Mouse (Mus musculus) embryonic facial prominence, embryonic 15.5 days (tissue): ENCODE data around the gene Klhl15. TPM values are rescaled to one million over a fixed set of nuclear protein-coding genes. Genes with fewer than 3 reads are reported as not detected.
"Not testable (repeated sequence)": the region's sequence is repeated elsewhere in the genome, so short reads cannot be mapped to it uniquely, and the experiment has no call there.

Experiments used
- ATAC-seq: fragments of 200-750 bp; cut with Nextera tagmentation; 2 replicates; pipeline ENCODE4 v1.8.0; 2017; ENCODE audit warnings: low read depth, moderate TSS enrichment; ENCODE audit not compliant: insufficient number of reproducible peaks, low FRiP score, low TSS enrichment
- H3K27ac ChIP-seq: fragments of 300-500 bp; sonication (generic); replicated peaks from 2 replicates; pipeline ENCODE4 v1.5.1; 2015; ENCODE audit warnings: mild to moderate bottlenecking, inconsistent platforms
- H3K27me3 ChIP-seq: fragments of 300-500 bp; sonication (generic); 2 replicates; pipeline ENCODE4 v1.6.1; 2015; ENCODE audit warnings: inconsistent platforms
- H3K36me3 ChIP-seq: fragments of 300-500 bp; sonication (generic); 2 replicates; pipeline ENCODE4 v1.6.1; 2015; ENCODE audit warnings: mild to moderate bottlenecking, inconsistent platforms
- H3K4me1 ChIP-seq: fragments of 300-500 bp; sonication (generic); 2 replicates; pipeline ENCODE4 v1.6.1; 2015; ENCODE audit warnings: inconsistent platforms
- H3K4me2 ChIP-seq: fragments of 300-500 bp; sonication (generic); replicated peaks from 2 replicates; pipeline ENCODE4 v1.6.1; 2015; ENCODE audit warnings: mild to moderate bottlenecking, inconsistent platforms
- H3K4me3 ChIP-seq: fragments of 300-500 bp; sonication (generic); replicated peaks from 2 replicates; pipeline ENCODE4 v1.5.1; 2015; ENCODE audit warnings: mild to moderate bottlenecking, inconsistent platforms
- H3K9ac ChIP-seq: fragments of 300-500 bp; sonication (generic); 2 replicates; pipeline ENCODE4 v1.6.1; 2015; ENCODE audit warnings: inconsistent platforms
- H3K9me3 ChIP-seq: fragments of 300-500 bp; sonication (generic); replicated peaks from 2 replicates; pipeline ENCODE4 v1.6.1; 2016; ENCODE audit warnings: inconsistent platforms
- WGBS: fragments of 180-500 bp; shearing (Covaris S2); methylation state at CpG from one replicate; pipeline ENCODE4 v1.1.7; 2015; 5-methylcytosine and 5-hydroxymethylcytosine counted together
- polyA plus RNA-seq: library from polyadenylated mRNA; unstranded; fragments of >200 nt; fragmentation: Nextera tagmentation; extraction: Ambion mirVana; gene quantifications from 2 replicates; pipeline ENCODE4 v1.2.1, GENCODE M21; 2015

Klhl15 gene
- 9.0 and 9.8 TPM in 2 replicates for polyA plus RNA-seq

DNA sequence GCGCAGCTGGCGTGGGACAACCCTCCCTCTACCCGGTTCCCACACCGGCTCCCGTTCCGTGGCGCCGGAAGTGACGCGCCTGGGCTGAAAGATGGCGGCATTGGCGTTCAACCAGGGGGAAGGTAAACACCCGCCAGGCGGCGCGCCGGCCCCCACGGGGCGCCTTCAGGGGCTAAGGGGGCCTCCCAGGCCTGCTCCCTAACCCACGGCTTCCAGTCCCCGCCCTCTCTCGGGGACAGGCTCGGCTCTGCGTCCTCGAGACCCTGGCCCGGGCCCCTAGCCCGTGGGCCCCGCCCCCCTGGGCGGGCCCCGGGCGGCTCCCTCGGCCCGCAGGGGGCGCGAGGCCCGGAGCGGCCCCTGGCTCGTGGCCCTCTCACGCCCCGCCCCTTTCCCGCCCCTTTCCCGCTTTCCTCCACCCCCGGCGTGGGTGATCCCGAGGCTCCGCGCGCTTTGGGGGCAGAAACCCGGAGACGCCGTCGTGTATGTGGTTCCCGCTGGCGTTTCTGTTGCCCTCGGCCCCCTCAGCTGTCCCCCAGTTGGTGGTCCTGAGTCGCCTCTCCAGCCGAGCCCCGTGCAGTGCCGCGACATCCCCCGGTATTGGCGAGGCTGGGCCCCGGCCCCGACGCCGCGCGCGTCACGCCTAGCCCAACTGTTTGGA, at the start of gene Klhl15:
TSS of gene Klhl15 (plus strand) at position 68 of the 658 bp plus-strand sequence.
- Histone ChIP-seq H3K27ac (peak within 1 kb of the TSS; percentile 82), H3K9ac (peak within 1 kb of the TSS; percentile 56), H3K36me3 (no peaks in the 10 kb centered on the region), H3K4me2 (peak within 1 kb of the TSS; percentile 50), H3K4me1 (no peaks in the 10 kb centered on the region), H3K4me3 (peak within 1 kb of the TSS; percentile 63), H3K9me3 (no peaks in the 10 kb centered on the region), H3K27me3 (peaks cover 38% of the 10 kb centered on the region)
- peak; percentile 96 for ATAC-seq
- WGBS = 7% methylated on average over 69 of the region's 70 CpGs

- no peaks in the 10 kb centered on the region for H3K9me3 ChIP-seq
- H3K4me3 ChIP-seq = no peak overlapping the region
- no peak overlapping the region for H3K9ac ChIP-seq
- no peaks in the 10 kb centered on the region for H3K36me3 ChIP-seq
- peaks cover 4% of the 10 kb centered on the region; the same call in 1 of the 2 replicates for H3K27me3 ChIP-seq
- 45% methylated on average over 1 of the region's 1 CpGs for WGBS
- H3K27ac ChIP-seq = no peak overlapping the region
- no peak overlapping the region for H3K4me2 ChIP-seq
- no peaks in the 10 kb centered on the region for H3K4me1 ChIP-seq
- ATAC-seq = no peak
These were observed 49.2 kb upstream of the Klhl15 start for GRCm38 (mm10) chrX:94185156-94185555.

DNA sequence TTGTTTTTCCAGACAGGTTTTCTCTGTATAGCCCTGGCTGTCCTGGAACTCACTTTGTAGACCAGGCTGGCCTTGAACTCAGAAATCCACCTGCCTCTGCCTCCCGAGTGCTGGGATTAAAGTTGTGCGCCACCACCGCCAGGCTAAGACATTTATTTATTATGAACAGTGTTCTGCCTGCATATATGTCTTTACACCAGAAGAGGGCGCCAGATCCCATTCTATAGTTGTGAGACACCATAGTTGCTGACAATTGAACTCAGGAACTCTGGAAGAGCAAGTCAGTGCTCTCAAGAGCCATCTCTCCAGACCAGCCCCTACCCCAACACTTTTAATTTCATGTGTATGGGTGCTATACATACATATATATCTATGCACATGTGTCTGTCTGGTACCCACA, 40.5 kb upstream of the Klhl15 start:
- not testable (repeated sequence) for H3K9ac ChIP-seq, H3K9me3 ChIP-seq, H3K27ac ChIP-seq, H3K4me3 ChIP-seq, ATAC-seq, H3K4me1 ChIP-seq, H3K27me3 ChIP-seq, H3K4me2 ChIP-seq
- 70% methylated on average over 4 of the region's 4 CpGs for WGBS
- peaks cover 59% of the 10 kb centered on the region for H3K36me3 ChIP-seq

- 81% methylated on average over 5 of the region's 5 CpGs for WGBS
- no peak overlapping the region for H3K4me2 ChIP-seq
These were observed 36.6 kb upstream of the Klhl15 start for GRCm38 (mm10) chrX:94197789-94198188.

GRCm38 (mm10) chrX:94212264-94212596, 22.2 kb upstream of the Klhl15 start:
- Histone ChIP-seq H3K27ac (peak overlapping the region; percentile 86), H3K9me3 (no peaks in the 10 kb centered on the region), H3K4me3 (peak overlapping the region; percentile 80), H3K4me2 (peak overlapping the region; percentile 54), H3K36me3 (peaks cover 22% of the 10 kb centered on the region), H3K9ac (peak overlapping the region; percentile 57), H3K27me3 (no peaks in the 10 kb centered on the region), H3K4me1 (no peaks in the 10 kb centered on the region)
- ATAC-seq = peak; percentile 64; the same call in 1 of the 2 replicates
- WGBS = 0% methylated on average over 12 of the region's 12 CpGs

More at GRCm38 (mm10) chrX:94197789-94198188, 36.6 kb upstream of the Klhl15 start:
- Histone ChIP-seq H3K27ac (no peak overlapping the region), H3K36me3 (peaks cover 67% of the 10 kb centered on the region), H3K4me3 (no peak overlapping the region), H3K4me1 (no peaks in the 10 kb centered on the region), H3K27me3 (no peaks in the 10 kb centered on the region), H3K9ac (no peak overlapping the region), H3K9me3 (no peaks in the 10 kb centered on the region)
- no peak for ATAC-seq

DNA sequence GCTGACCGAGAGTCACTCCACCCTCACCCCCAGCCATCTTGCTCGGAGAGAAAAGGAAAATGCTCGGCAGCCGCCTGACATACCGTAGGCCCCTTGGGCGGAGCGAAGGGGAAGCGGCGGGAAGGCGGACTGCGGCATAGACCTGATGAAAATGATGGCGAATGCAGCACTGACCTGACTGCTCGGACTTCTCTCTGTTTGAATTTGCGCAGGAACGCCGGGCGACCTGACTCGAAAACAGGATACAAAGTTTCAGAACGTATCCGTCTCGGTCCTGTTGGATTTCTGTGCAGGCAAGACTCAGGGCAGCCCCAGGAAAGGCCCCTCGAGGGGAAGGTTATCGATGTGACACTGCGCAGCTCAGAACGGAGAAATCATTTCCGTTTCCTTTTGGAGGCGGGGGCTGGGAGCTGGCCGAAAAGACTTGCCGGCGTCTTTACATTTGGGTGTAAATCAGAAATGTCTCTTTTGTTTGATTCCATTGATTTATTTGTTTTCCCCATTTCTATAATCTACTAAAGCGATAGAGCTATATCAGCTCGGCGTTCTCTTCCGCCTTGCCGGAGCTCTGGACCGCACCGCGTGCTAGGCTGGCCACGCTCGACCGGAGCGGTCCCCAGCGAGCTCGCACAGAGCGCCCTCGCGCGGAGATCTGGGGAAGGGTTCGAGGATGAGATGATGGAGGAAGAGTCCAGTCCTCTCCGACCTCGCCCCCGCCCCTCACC, 21.6 kb upstream of the Klhl15 start, which contains the start of gene Eif2s3x:
TSS of gene Eif2s3x (minus strand) at position 266 of the 725 bp plus-strand sequence.
- Histone ChIP-seq H3K27me3 (no peaks in the 10 kb centered on the region), H3K27ac (peak within 1 kb of the TSS; percentile 86), H3K36me3 (peaks cover 16% of the 10 kb centered on the region), H3K9me3 (no peaks in the 10 kb centered on the region), H3K9ac (peak within 1 kb of the TSS; percentile 57), H3K4me3 (peak within 1 kb of the TSS; percentile 80), H3K4me1 (no peaks in the 10 kb centered on the region), H3K4me2 (peak within 1 kb of the TSS; percentile 54)
- peak; percentile 95 for ATAC-seq
- WGBS = under 1% methylated on average over 52 of the region's 52 CpGs

- Histone ChIP-seq H3K9ac (no peak overlapping the region), H3K27ac (0 out of 2 replicates have a peak overlapping the region, but pooled peaks have one; percentile 86), H3K4me1 (no peaks in the 10 kb centered on the region), H3K27me3 (no peaks in the 10 kb centered on the region), H3K4me3 (peak overlapping the region; percentile 80), H3K36me3 (peaks cover 13% of the 10 kb centered on the region; the same call in 1 of the 2 replicates), H3K9me3 (no peaks in the 10 kb centered on the region), H3K4me2 (peak overlapping the region; percentile 48)
- no peak for ATAC-seq
- WGBS = 6% methylated on average over 7 of the region's 7 CpGs
These were observed 21.0 kb upstream of the Klhl15 start for GRCm38 (mm10) chrX:94213384-94213783.

GRCm38 (mm10) chrX:94233432-94233831, 967 bp upstream of the Klhl15 start:
- no peaks in the 10 kb centered on the region for H3K36me3 ChIP-seq
- no peaks in the 10 kb centered on the region for H3K9me3 ChIP-seq
- no peak overlapping the region for H3K27ac ChIP-seq
- no peaks in the 10 kb centered on the region for H3K4me1 ChIP-seq
- WGBS = 38% methylated on average over 5 of the region's 5 CpGs
- H3K4me2 ChIP-seq = no peak overlapping the region
- no peak overlapping the region for H3K9ac ChIP-seq
- no peak for ATAC-seq
- H3K4me3 ChIP-seq = no peak overlapping the region
- peaks cover 31% of the 10 kb centered on the region for H3K27me3 ChIP-seq

DNA sequence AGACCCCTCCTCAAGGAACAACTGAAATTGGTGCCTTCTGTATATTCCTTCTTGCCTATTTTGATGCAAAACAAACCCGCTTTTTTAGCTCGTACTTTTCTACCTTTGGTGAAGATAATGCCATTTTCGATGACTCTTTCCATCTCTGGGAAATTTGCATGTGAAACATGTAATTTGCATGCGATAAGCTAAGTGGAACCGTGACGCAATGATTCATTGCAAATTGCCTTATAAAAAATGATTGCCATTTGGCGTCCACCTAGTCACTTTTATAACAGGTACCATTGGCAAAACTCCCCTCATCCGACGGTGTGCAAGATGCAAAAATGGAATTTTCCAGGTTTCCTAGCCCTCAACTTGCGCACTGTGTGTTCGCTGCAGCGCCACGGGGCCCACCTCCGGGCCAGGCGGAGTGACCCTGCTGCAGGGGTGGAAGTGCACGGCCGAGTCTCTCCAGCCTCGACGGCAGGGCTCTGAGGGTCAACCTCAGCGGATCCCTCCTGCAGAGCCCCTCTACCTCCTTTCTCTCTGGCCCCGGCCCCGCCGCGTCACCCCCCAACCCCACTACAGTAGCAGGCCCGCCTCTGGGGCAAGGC, 365 bp upstream of the Klhl15 start:
- Histone ChIP-seq H3K27me3 (peaks cover 37% of the 10 kb centered on the region), H3K4me3 (peak overlapping the region; percentile 63), H3K9me3 (no peaks in the 10 kb centered on the region), H3K4me1 (no peaks in the 10 kb centered on the region), H3K9ac (peak overlapping the region; percentile 42), H3K4me2 (peak overlapping the region; percentile 50), H3K36me3 (no peaks in the 10 kb centered on the region), H3K27ac (peak overlapping the region; percentile 82)
- 17% methylated on average over 21 of the region's 25 CpGs for WGBS
- ATAC-seq = no peak

DNA sequence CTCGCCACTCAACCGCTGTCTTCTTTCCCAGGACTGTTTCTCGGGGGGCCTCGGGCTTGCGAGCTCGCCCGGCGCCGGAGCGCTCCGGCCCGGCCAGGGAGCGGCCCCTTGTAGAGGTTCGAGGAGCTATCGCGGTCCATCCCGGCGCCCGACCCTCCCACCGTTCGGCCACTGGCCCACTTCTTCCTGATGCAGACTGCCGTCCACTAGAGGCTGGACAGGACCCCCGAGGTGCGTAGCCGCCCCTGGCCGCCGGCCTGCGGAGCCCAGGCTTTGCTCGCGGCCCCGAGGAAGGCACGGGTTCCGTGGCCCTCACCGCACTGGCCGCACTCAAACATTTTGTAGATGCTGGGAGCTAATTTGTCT, 774 bp downstream of the Klhl15 start:
- H3K27me3 ChIP-seq = peaks cover 34% of the 10 kb centered on the region
- peak overlapping the region; percentile 56 for H3K9ac ChIP-seq
- 9% methylated on average over 35 of the region's 35 CpGs for WGBS
- H3K27ac ChIP-seq = peak overlapping the region; percentile 82
- H3K9me3 ChIP-seq = no peaks in the 10 kb centered on the region
- H3K4me2 ChIP-seq = peak overlapping the region; percentile 50
- peak overlapping the region; percentile 63 for H3K4me3 ChIP-seq
- no peaks in the 10 kb centered on the region for H3K4me1 ChIP-seq
- no peaks in the 10 kb centered on the region for H3K36me3 ChIP-seq
- no peak for ATAC-seq

DNA sequence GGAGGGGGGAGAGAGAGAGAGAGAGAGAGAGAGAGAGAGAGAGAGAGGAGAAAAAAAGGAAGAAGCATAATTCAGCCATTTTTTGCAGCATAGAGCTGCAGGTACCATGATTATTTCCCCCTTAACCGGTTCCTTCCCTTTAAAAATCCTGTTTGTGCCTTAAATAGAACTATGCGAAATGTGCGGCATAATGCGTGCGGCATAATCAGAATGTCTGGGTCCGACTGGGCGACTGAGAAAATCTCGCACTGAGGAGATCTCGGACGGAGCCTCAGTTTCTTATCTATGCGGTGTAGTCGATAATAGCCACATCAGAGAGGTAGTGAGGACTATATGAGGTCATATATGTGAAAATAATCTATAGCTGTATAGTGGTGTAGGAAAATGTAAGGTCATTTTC, 1.2 kb downstream of the Klhl15 start:
- H3K4me3 ChIP-seq = peak overlapping the region; percentile 63
- no peak overlapping the region for H3K27ac ChIP-seq
- H3K9ac ChIP-seq = no peak overlapping the region
- H3K27me3 ChIP-seq = peaks cover 33% of the 10 kb centered on the region
- 23% methylated on average over 12 of the region's 12 CpGs for WGBS
- peak overlapping the region; percentile 50 for H3K4me2 ChIP-seq
- no peaks in the 10 kb centered on the region for H3K9me3 ChIP-seq
- no peaks in the 10 kb centered on the region for H3K4me1 ChIP-seq
- no peak for ATAC-seq
- no peaks in the 10 kb centered on the region for H3K36me3 ChIP-seq
